In genomic region chr6:126165591-126166155, GRCm38 (mm10) we compare ENCODE assay signal across 11 mouse cellular contexts. TPM values are rescaled to one million over a fixed set of nuclear protein-coding genes. Genes with fewer than 3 reads are reported as not detected.
DNase-seq lines count a peak whose midpoint lies in the region; ATAC-seq lines count a peak whose summit lies in the region.
"Had no signal": no experiment of that assay in that cellular context is flagged by ENCODE, and none has a peak within 500 bp of the region (broad histone marks: within the 10 kb centered on the region; RNA-seq: fewer than 3 reads in every experiment).

No protein-coding gene starts in this region.

- no peak overlapping the region for H3K9ac ChIP-seq in midbrain, embryonic 11.5 days (ENCODE audit: low read length)
- H3K9ac ChIP-seq in midbrain, embryonic 14.5 days (replicated peaks; ENCODE audit: low read length) = no peak overlapping the region
- peak overlapping the region; percentile 23; the same call in 1 of the 2 replicates for H3K9ac ChIP-seq in intestine, embryonic 16.5 days (ENCODE audit: low read depth, low read length)
- H3K9ac ChIP-seq in stomach, embryonic 16.5 days (ENCODE audit: low read length) = peak overlapping the region; percentile 49

- H3K36me3 ChIP-seq in midbrain, embryonic 11.5 days (ENCODE audit: control insufficient read depth, insufficient read depth, low read length) = no peaks in the 10 kb centered on the region
- no peaks in the 10 kb centered on the region for H3K36me3 ChIP-seq in midbrain, embryonic 14.5 days (ENCODE audit: control insufficient read depth, insufficient read depth, low read length)
- no peaks in the 10 kb centered on the region for H3K36me3 ChIP-seq in intestine, embryonic 16.5 days (ENCODE audit: control insufficient read depth, insufficient read depth, low read length)
- no peaks in the 10 kb centered on the region for H3K36me3 ChIP-seq in stomach, embryonic 16.5 days (ENCODE audit: control insufficient read depth, insufficient read depth, low read length)

- H3K4me3 ChIP-seq in midbrain, embryonic 11.5 days (ENCODE audit: low read depth, low read length) = no peak overlapping the region; the same call in 1 of the 2 replicates
- H3K4me3 ChIP-seq in midbrain, embryonic 14.5 days (replicated peaks; ENCODE audit: low read depth, low read length) = no peak overlapping the region
- peak overlapping the region; percentile 40 for H3K4me3 ChIP-seq in intestine, embryonic 16.5 days (ENCODE audit: low read length)
- peak overlapping the region; percentile 38 for H3K4me3 ChIP-seq in stomach, embryonic 16.5 days (replicated peaks; ENCODE audit: low read length)

- H3K4me2 ChIP-seq in midbrain, embryonic 11.5 days = peak overlapping the region; percentile 19; the same call in 1 of the 2 replicates
- H3K4me2 ChIP-seq in midbrain, embryonic 14.5 days (ENCODE audit: low read length) = no peak overlapping the region
- peak overlapping the region; percentile 63 for H3K4me2 ChIP-seq in intestine, embryonic 16.5 days (ENCODE audit: low read depth, low read length)
- H3K4me2 ChIP-seq in stomach, embryonic 16.5 days (ENCODE audit: low read depth, low read length) = peak overlapping the region; percentile 56

- H3K9me3 ChIP-seq in midbrain, embryonic 11.5 days (ENCODE audit: control insufficient read depth, low read length) = no peaks in the 10 kb centered on the region
- H3K9me3 ChIP-seq in midbrain, embryonic 14.5 days (ENCODE audit: control insufficient read depth, low read length) = no peaks in the 10 kb centered on the region
- H3K9me3 ChIP-seq in intestine, embryonic 16.5 days (ENCODE audit: control insufficient read depth, low read length) = no peaks in the 10 kb centered on the region
- H3K9me3 ChIP-seq in stomach, embryonic 16.5 days (replicated peaks; ENCODE audit: control insufficient read depth, low read length) = no peaks in the 10 kb centered on the region

- WGBS in midbrain, embryonic 11.5 days = 2% methylated on average over 17 of the region's 17 CpGs
- 7% methylated on average over 17 of the region's 17 CpGs for WGBS in midbrain, embryonic 14.5 days
- WGBS in intestine, embryonic 16.5 days = 19% methylated on average over 17 of the region's 17 CpGs
- WGBS in stomach, embryonic 16.5 days = 14% methylated on average over 17 of the region's 17 CpGs

- no peak for ATAC-seq in midbrain, embryonic 11.5 days (ENCODE audit: low FRiP score)
- ATAC-seq in midbrain, embryonic 14.5 days (ENCODE audit: low FRiP score, low TSS enrichment) = no peak
- ATAC-seq in intestine, embryonic 16.5 days = no peak
- ATAC-seq in stomach, embryonic 16.5 days (ENCODE audit: insufficient read depth, low FRiP score) = no peak

- H3K27me3 ChIP-seq in midbrain, embryonic 11.5 days (ENCODE audit: control insufficient read depth, insufficient read depth, low read length) = peaks cover 51% of the 10 kb centered on the region
- H3K27me3 ChIP-seq in midbrain, embryonic 14.5 days (ENCODE audit: control insufficient read depth, insufficient read depth, low read length) = peaks cover 65% of the 10 kb centered on the region
- H3K27me3 ChIP-seq in intestine, embryonic 16.5 days (replicated peaks; ENCODE audit: control insufficient read depth, insufficient read depth, low read length) = peaks cover 24% of the 10 kb centered on the region
- H3K27me3 ChIP-seq in stomach, embryonic 16.5 days (ENCODE audit: control insufficient read depth, insufficient read depth, low read length) = peaks cover 6% of the 10 kb centered on the region; the same call in 1 of the 2 replicates

- peaks cover 28% of the 10 kb centered on the region for H3K4me1 ChIP-seq in midbrain, embryonic 11.5 days (ENCODE audit: control insufficient read depth, insufficient read depth, low read length)
- peaks cover 39% of the 10 kb centered on the region for H3K4me1 ChIP-seq in midbrain, embryonic 14.5 days (ENCODE audit: control insufficient read depth, insufficient read depth, low read length)
- H3K4me1 ChIP-seq in intestine, embryonic 16.5 days (ENCODE audit: control insufficient read depth, insufficient read depth, low read length) = peaks cover 23% of the 10 kb centered on the region
- H3K4me1 ChIP-seq in stomach, embryonic 16.5 days (ENCODE audit: control insufficient read depth, insufficient read depth, low read length) = peaks cover 24% of the 10 kb centered on the region

- H3K27ac ChIP-seq in midbrain, embryonic 11.5 days (ENCODE audit: low read depth, low read length) = no peak overlapping the region
- H3K27ac ChIP-seq in midbrain, embryonic 14.5 days (replicated peaks; ENCODE audit: low read depth, low read length) = no peak overlapping the region
- no peak overlapping the region; the same call in 1 of the 2 replicates for H3K27ac ChIP-seq in intestine, embryonic 16.5 days (ENCODE audit: low read length)
- H3K27ac ChIP-seq in stomach, embryonic 16.5 days (ENCODE audit: low read length) = peak overlapping the region; percentile 7; the same call in 1 of the 2 replicates

- peak; percentile 90 for DNase-seq in heart, adult 11 months
- DNase-seq in heart, adult 9 months (ENCODE audit: low spot score in 2 of 2) = no peak
- DNase-seq in midbrain, embryonic 11.5 days (ENCODE audit: low spot score, missing footprints) = peak; percentile 89
- DNase-seq in midbrain, embryonic 14.5 days = no peak
- DNase-seq in right cerebral cortex, postnatal 25 days = no peak
- DNase-seq in adrenal gland, postnatal 25 days = no peak
- DNase-seq: B cell, adult 2 months; gastrocnemius, postnatal 25 days; spleen, adult 18-20 months had no signal

RNA-seq across cellular contexts. Expression of gene Ntf3, which starts 1.0 kb away (rescaled TPM):
- 4.0 and 4.2 TPM in 2 replicates for polyA plus RNA-seq in midbrain, embryonic 11.5 days (2014; fragmentation: Nextera tagmentation; extraction: Ambion mirVana)
- polyA plus RNA-seq in midbrain, embryonic 14.5 days (2014; fragmentation: Nextera tagmentation; extraction: Ambion mirVana) = 1.4 and 1.8 TPM in 2 replicates
- polyA plus RNA-seq in intestine, embryonic 16.5 days (2015; fragmentation: Nextera tagmentation; extraction: Ambion mirVana) = 5.7 and 6.7 TPM in 2 replicates
- 9.0 and 9.2 TPM in 2 replicates for polyA plus RNA-seq in stomach, embryonic 16.5 days (2015; fragmentation: Nextera tagmentation; extraction: Ambion mirVana)
- 1.4 and 2.6 TPM in 2 replicates for total RNA-seq in adrenal gland, postnatal 25 days (2021)

Comparison
In these comparisons a context has a peak if more than half of its experiments do, and no peak if none do; other contexts are left out.
1. DNase-seq: peak in heart, adult 11 months (single experiment) and midbrain, embryonic 11.5 days (single experiment); none in heart, adult 9 months (0 of 2), midbrain, embryonic 14.5 days (single experiment), right cerebral cortex, postnatal 25 days (single experiment) and adrenal gland, postnatal 25 days (single experiment).
2. H3K4me3 ChIP-seq: peak in intestine, embryonic 16.5 days (single experiment) and stomach, embryonic 16.5 days (single experiment); none in midbrain, embryonic 11.5 days (single experiment) and midbrain, embryonic 14.5 days (single experiment).
3. H3K9ac ChIP-seq: peak in intestine, embryonic 16.5 days (single experiment) and stomach, embryonic 16.5 days (single experiment); none in midbrain, embryonic 11.5 days (single experiment) and midbrain, embryonic 14.5 days (single experiment).